Mouse (Mus musculus) CH12.LX (cell line): ENCODE data around the gene Itpr2. TPM values are rescaled to one million over a fixed set of nuclear protein-coding genes. Genes with fewer than 3 reads are reported as not detected.

ENCODE experiments used
- DNase-seq: peaks from one replicate; pipeline ENCODE4 v3.0.0-alpha.2; 2013; ENCODE audit errors: extremely low read depth
- H3K27ac ChIP-seq: 2 replicates; pipeline ENCODE4 v1.5.1; 2012; ENCODE audit warnings: low read depth, mild to moderate bottlenecking, control low read depth, moderate library complexity; ENCODE audit not compliant: insufficient read depth
- H3K27me3 ChIP-seq: replicated peaks from 2 replicates; pipeline ENCODE3; 2012; ENCODE audit warnings: inconsistent platforms
- H3K36me3 ChIP-seq, 2 experiments: replicated peaks in 1 of 2; 2 replicates each; pipeline versions ENCODE3 to v1.6.1; 2012; ENCODE audit warnings: inconsistent platforms in 1 of 2, low read length in 1 of 2, mild to moderate bottlenecking in 1 of 2, mixed read lengths in 1 of 2, moderate library complexity in 1 of 2; ENCODE audit not compliant: control insufficient read depth in 1 of 2, insufficient read depth in 1 of 2
- H3K4me1 ChIP-seq, 2 experiments: 2 replicates each; pipeline ENCODE4 v1.6.1; 2012; ENCODE audit warnings: inconsistent platforms in 1 of 2, moderate library complexity in 1 of 2; ENCODE audit not compliant: insufficient read depth in 2 of 2, control insufficient read depth in 1 of 2
- H3K4me2 ChIP-seq: 2 replicates; pipeline ENCODE4 v1.6.1; 2012; ENCODE audit warnings: low read depth, mild to moderate bottlenecking, control low read depth; ENCODE audit not compliant: poor library complexity, insufficient read depth, severe bottlenecking
- H3K4me3 ChIP-seq, 3 experiments: fragments of 150-350 bp in 1 of 3; sonication (generic) in 1 of 3; replicated peaks in 1 of 3; 2 replicates each; pipeline versions ENCODE3 to v1.5.1; 2011 to 2012; ENCODE audit warnings: low read depth in 2 of 3, low read length in 2 of 3, mild to moderate bottlenecking in 2 of 3, moderate library complexity in 2 of 3, control low read depth in 1 of 3, improper control_type of control experiment in 1 of 3, inconsistent platforms in 1 of 3, mixed read lengths in 1 of 3; ENCODE audit not compliant: poor library complexity in 1 of 3
- H3K79me2 ChIP-seq: replicated peaks from 2 replicates; pipeline ENCODE4 v1.6.1; 2012; ENCODE audit warnings: mild to moderate bottlenecking, moderate library complexity; ENCODE audit not compliant: control insufficient read depth, poor library complexity, insufficient read depth, severe bottlenecking; ENCODE audit errors: extremely low read depth
- H3K9ac ChIP-seq: 2 replicates; pipeline ENCODE4 v1.6.1; 2012; ENCODE audit warnings: low read depth, mild to moderate bottlenecking, control low read depth, moderate library complexity; ENCODE audit not compliant: insufficient read depth
- H3K9me3 ChIP-seq: replicated peaks from 2 replicates; pipeline ENCODE3; 2012; ENCODE audit warnings: low read length, inconsistent platforms, mixed read lengths
- BHLHE40 ChIP-seq: IDR thresholded peaks from 2 replicates; pipeline ENCODE4 v1.6.1; 2011; ENCODE audit warnings: mild to moderate bottlenecking, low read depth, low read length, improper control_type of control experiment
- E2F4 ChIP-seq: IDR thresholded peaks from 2 replicates; pipeline ENCODE4 v1.6.1; 2011; ENCODE audit warnings: low read depth, low read length, improper control_type of control experiment; ENCODE audit not compliant: insufficient replicate concordance
- ELF1 ChIP-seq: IDR thresholded peaks from 2 replicates; pipeline ENCODE4 v1.6.1; 2014; ENCODE audit warnings: low read depth, mild to moderate bottlenecking, inconsistent platforms, low read length, improper control_type of control experiment
- ETS1 ChIP-seq: conservative IDR thresholded peaks from 2 replicates; pipeline ENCODE4 v1.6.1; 2012; ENCODE audit warnings: low read depth, mild to moderate bottlenecking, inconsistent platforms, low read length, improper control_type of control experiment, moderate library complexity
- GABPA ChIP-seq: IDR thresholded peaks from 2 replicates; pipeline ENCODE4 v1.6.1; 2012; ENCODE audit warnings: low read depth, low read length, improper control_type of control experiment, inconsistent platforms; ENCODE audit not compliant: insufficient replicate concordance
- IRF4 ChIP-seq: IDR thresholded peaks from 2 replicates; pipeline ENCODE4 v1.6.1; 2014; ENCODE audit warnings: low read depth, mild to moderate bottlenecking, inconsistent platforms, low read length, improper control_type of control experiment
- JUN ChIP-seq: IDR thresholded peaks from 2 replicates; pipeline ENCODE4 v1.6.1; 2011; ENCODE audit warnings: low read depth, mild to moderate bottlenecking, low read length, improper control_type of control experiment, moderate library complexity; ENCODE audit not compliant: insufficient read depth
- KAT2A ChIP-seq: IDR thresholded peaks from 2 replicates; pipeline ENCODE4 v1.6.1; 2012; ENCODE audit warnings: low read length, improper control_type of control experiment, inconsistent platforms; ENCODE audit not compliant: insufficient replicate concordance
- MAX ChIP-seq: IDR thresholded peaks from 2 replicates; pipeline ENCODE4 v1.6.1; 2011; ENCODE audit warnings: low read length, improper control_type of control experiment
- MXI1 ChIP-seq: IDR thresholded peaks from 2 replicates; pipeline ENCODE4 v1.6.1; 2011; ENCODE audit warnings: mild to moderate bottlenecking, low read depth, low read length, improper control_type of control experiment
- NRF1 ChIP-seq: IDR thresholded peaks from 2 replicates; pipeline ENCODE4 v1.6.1; 2014; ENCODE audit warnings: low read depth, mild to moderate bottlenecking, inconsistent platforms, low read length, improper control_type of control experiment, moderate library complexity
- PAX5 ChIP-seq: IDR thresholded peaks from 2 replicates; pipeline ENCODE4 v1.6.1; 2012; ENCODE audit warnings: low read length, inconsistent platforms, mixed read lengths
- POLR2AphosphoS2 ChIP-seq: IDR thresholded peaks from 2 replicates; pipeline ENCODE4 v1.6.1; 2011; ENCODE audit warnings: low read depth, low read length, improper control_type of control experiment
- RCOR1 ChIP-seq: conservative IDR thresholded peaks from 2 replicates; pipeline ENCODE4 v1.6.1; 2012; ENCODE audit warnings: low read depth, mild to moderate bottlenecking, inconsistent platforms, low read length, improper control_type of control experiment
- SIN3A ChIP-seq: IDR thresholded peaks from 2 replicates; pipeline ENCODE4 v1.6.1; 2012; ENCODE audit warnings: low read length, improper control_type of control experiment, inconsistent platforms
- SMC3 ChIP-seq: IDR thresholded peaks from 2 replicates; pipeline ENCODE4 v1.6.1; 2011; ENCODE audit warnings: low read depth, low read length, improper control_type of control experiment
- TBP ChIP-seq: conservative IDR thresholded peaks from 2 replicates; pipeline ENCODE4 v1.6.1; 2011; ENCODE audit warnings: low read depth, low read length, improper control_type of control experiment
- TCF12 ChIP-seq: IDR thresholded peaks from 2 replicates; pipeline ENCODE4 v1.6.1; 2014; ENCODE audit warnings: low read depth, mild to moderate bottlenecking, inconsistent platforms, low read length, improper control_type of control experiment
- USF1 ChIP-seq: IDR thresholded peaks from 2 replicates; pipeline ENCODE4 v1.6.1; 2014; ENCODE audit warnings: low read depth, mild to moderate bottlenecking, inconsistent platforms, low read length, improper control_type of control experiment
- ZKSCAN1 ChIP-seq: IDR thresholded peaks from 2 replicates; pipeline ENCODE4 v1.6.1; 2012; ENCODE audit warnings: low read depth, inconsistent platforms, low read length, improper control_type of control experiment, borderline replicate concordance
- dilution Hi-C: fragments of 300-500 bp; cut with MboI; formaldehyde crosslinking; loops from 2 replicates; pipeline ENCODE4 v1.14.3; 2020; ENCODE audit warnings: low sequenced_read_pairs; ENCODE audit not compliant: extremely low pct_unique_long_range_greater_than_20kb, extremely low pct_ligation_motif_present
- in situ Hi-C: fragments of 300-500 bp; cut with MboI; formaldehyde crosslinking; loops from 3 replicates; pipeline ENCODE4 v1.14.3; 2019; ENCODE audit warnings: low sequenced_read_pairs, low pct_ligation_motif_present, low pct_unique_long_range_greater_than_20kb, mixed read lengths
- polyA plus RNA-seq: library from polyadenylated mRNA; unstranded; fragments of >175 nt; gene quantifications from 2 replicates; pipeline ENCODE4 v1.2.1, GENCODE M21; 2012; ENCODE audit warnings: low read depth; ENCODE audit not compliant: insufficient read length
- total RNA-seq, 2 experiments: library from RNA; depleted of rRNA; stranded (reverse); fragments of 300-350 nt in 1 of 2; fragments of >200 nt in 1 of 2; gene quantifications; 2 replicates each; pipeline ENCODE4 v1.2.3; 2012 to 2014

The Itpr2 gene
- total and polyA plus RNA-seq, 3 experiments = 3.5 to 8.9 (median 4.4) TPM

- dilution Hi-C loops (no loop called here), in situ Hi-C loops (loop anchor here (10.0 to 25.0 kb wide), 2 partner anchors 242 to 359 kb away; partner anchors contain the start of genes Med21 and Tm7sf3)
- Histone ChIP-seq H3K27ac (no peak overlapping the region), H3K79me2 (no peaks in the 10 kb centered on the region), H3K4me1 (peaks cover 0 to 1% of the 10 kb centered on the region in 2 experiments; a peak in 2 of 4 replicates), H3K9ac (no peak overlapping the region)
- no peak for DNase-seq
- TF ChIP-seq TCF12 (no peak), TBP (no peak), MXI1 (no peak), JUN (no peak), SMC3 (no peak), SIN3A (no peak), NRF1 (no peak), GABPA (no peak), MAX (no peak), KAT2A (no peak), ZKSCAN1 (no peak), RCOR1 (no peak)
- TF ChIP-seq, all 38 proteins: peak for 0
- Histone ChIP-seq H3K36me3 (peaks cover 0 to 6% of the 10 kb centered on the region in 2 experiments), H3K27me3 (no peaks in the 10 kb centered on the region), H3K4me3 (no peak overlapping the region), H3K9me3 (no peaks in the 10 kb centered on the region), H3K4me2 (no peak overlapping the region)
Measured at GRCm38 (mm10) chr6:146402905-146403642, 98.9 kb downstream of the Itpr2 start.

- TF ChIP-seq BHLHE40 (peak; percentile 38; the same call in 1 of the 2 replicates), ETS1 (no peak), E2F4 (no peak), IRF4 (no peak), ELF1 (no peak), PAX5 (no peak), POLR2AphosphoS2 (no peak), RCOR1 (no peak), NRF1 (no peak), USF1 (peak; percentile 25; the same call in 1 of the 2 replicates)
- TF ChIP-seq, all 38 proteins: peak for 2
- peaks cover 0 to 15% of the 10 kb centered on the region in 2 experiments for H3K36me3 ChIP-seq
- H3K9me3 ChIP-seq = peaks cover 2% of the 10 kb centered on the region
- in situ Hi-C loops = no loop called here
- no peak overlapping the region for H3K4me3 ChIP-seq
- H3K4me1 ChIP-seq = peaks cover 0 to 11% of the 10 kb centered on the region in 2 experiments; a peak in 2 of 4 replicates
- no peak overlapping the region for H3K9ac ChIP-seq
- H3K27ac ChIP-seq = no peak overlapping the region
- dilution Hi-C loops = no loop called here
- no peaks in the 10 kb centered on the region for H3K79me2 ChIP-seq
- no peaks in the 10 kb centered on the region for H3K27me3 ChIP-seq
- no peak overlapping the region for H3K4me2 ChIP-seq
- DNase-seq = peak; percentile 17
Measured at GRCm38 (mm10) chr6:146397803-146398202, 104.2 kb downstream of the Itpr2 start.
